Mouse (Mus musculus): ENCODE data around the gene Fbxl16. TPM values are rescaled to one million over a fixed set of nuclear protein-coding genes. Genes with fewer than 3 reads are reported as not detected.
A peak's percentile ranks its signal among the peaks of the same experiment; 100 is the strongest.

Fbxl16 gene
- polyA plus RNA-seq, 1 experiment: 187 TPM

- 89% methylated on average over 9 of the region's 9 CpGs for WGBS
- no peak overlapping the region for H3K27ac ChIP-seq (ENCODE audit: insufficient read depth, low read length)
- TF ChIP-seq CTCF (IDR thresholded peaks at IDR 0.05; ENCODE audit: borderline replicate concordance, insufficient read depth, low read depth, low read length) (no peak), POLR2A (IDR thresholded peaks at IDR 0.05; ENCODE audit: borderline replicate concordance, insufficient read depth, low read length) (no peak)
- no peaks in the 10 kb centered on the region for H3K27me3 ChIP-seq (ENCODE audit: control insufficient read depth, insufficient read depth, low read length)
- DNase-seq: no peak
- no peak overlapping the region for H3K4me3 ChIP-seq (replicated peaks; ENCODE audit: insufficient read depth, low read depth, low read length)
- peaks cover 15% of the 10 kb centered on the region for H3K4me1 ChIP-seq (ENCODE audit: control insufficient read depth, insufficient read depth, low read length)
Observed at GRCm38 (mm10) chr17:25786781-25787504, 21.9 kb upstream of the Fbxl16 start.

- Histone ChIP-seq H3K4me1 (ENCODE audit: control insufficient read depth, insufficient read depth, low read length) (peaks cover 8% of the 10 kb centered on the region), H3K27ac (ENCODE audit: insufficient read depth, low read length) (no peak overlapping the region), H3K4me3 (replicated peaks; ENCODE audit: insufficient read depth, low read depth, low read length) (peak overlapping the region; percentile 91), H3K27me3 (ENCODE audit: control insufficient read depth, insufficient read depth, low read length) (no peaks in the 10 kb centered on the region)
- no peak for TF ChIP-seq POLR2A (IDR thresholded peaks at IDR 0.05; ENCODE audit: borderline replicate concordance, insufficient read depth, low read length)
- no peak for TF ChIP-seq CTCF (IDR thresholded peaks at IDR 0.05; ENCODE audit: borderline replicate concordance, insufficient read depth, low read depth, low read length)
- peak in 1 of 2 experiments; percentile 53 for DNase-seq
- 11% methylated on average over 19 of the region's 19 CpGs for WGBS
Observed at GRCm38 (mm10) chr17:25791320-25791842, 17.5 kb upstream of the Fbxl16 start.

- Histone ChIP-seq H3K4me1 (ENCODE audit: control insufficient read depth, insufficient read depth, low read length) (peaks cover 8% of the 10 kb centered on the region), H3K27ac (ENCODE audit: insufficient read depth, low read length) (peak overlapping the region; percentile 95), H3K4me3 (replicated peaks; ENCODE audit: insufficient read depth, low read depth, low read length) (peak overlapping the region; percentile 91), H3K27me3 (ENCODE audit: control insufficient read depth, insufficient read depth, low read length) (no peaks in the 10 kb centered on the region)
- WGBS: under 1% methylated on average over 45 of the region's 45 CpGs
- peak; percentile 86 to 92 for DNase-seq
- TF ChIP-seq POLR2A (IDR thresholded peaks at IDR 0.05; ENCODE audit: borderline replicate concordance, insufficient read depth, low read length): peak; percentile 93
- TF ChIP-seq CTCF (IDR thresholded peaks at IDR 0.05; ENCODE audit: borderline replicate concordance, insufficient read depth, low read depth, low read length): no peak
Observed at GRCm38 (mm10) chr17:25791843-25792527, 16.9 kb upstream of the Fbxl16 start.

- WGBS: 0% methylated on average over 14 of the region's 14 CpGs
- TF ChIP-seq POLR2A (IDR thresholded peaks at IDR 0.05; ENCODE audit: borderline replicate concordance, insufficient read depth, low read length) (no peak), CTCF (IDR thresholded peaks at IDR 0.05; ENCODE audit: borderline replicate concordance, insufficient read depth, low read depth, low read length) (no peak)
Observed at GRCm38 (mm10) chr17:25792615-25793014, 16.3 kb upstream of the Fbxl16 start, which contains the start of gene Fam173a. Gene Fam173a (minus strand): TSS chr17:25792901.

GRCm38 (mm10) chr17:25794197-25794596 is 14.7 kb upstream of the Fbxl16 start:
- TF ChIP-seq CTCF (IDR thresholded peaks at IDR 0.05; ENCODE audit: borderline replicate concordance, insufficient read depth, low read depth, low read length) (no peak), POLR2A (IDR thresholded peaks at IDR 0.05; ENCODE audit: borderline replicate concordance, insufficient read depth, low read length) (no peak)
- WGBS: 20% methylated on average over 13 of the region's 13 CpGs
- H3K4me3 ChIP-seq (replicated peaks; ENCODE audit: insufficient read depth, low read depth, low read length): no peak overlapping the region
- H3K27ac ChIP-seq (ENCODE audit: insufficient read depth, low read length): no peak overlapping the region
- H3K27me3 ChIP-seq (ENCODE audit: control insufficient read depth, insufficient read depth, low read length): no peaks in the 10 kb centered on the region
- H3K4me1 ChIP-seq (ENCODE audit: control insufficient read depth, insufficient read depth, low read length): peaks cover 8% of the 10 kb centered on the region
- DNase-seq: peak in 1 of 2 experiments; percentile 27

More at GRCm38 (mm10) chr17:25792615-25793014, 16.3 kb upstream of the Fbxl16 start, which contains the start of gene Fam173a:
- H3K27me3 ChIP-seq (ENCODE audit: control insufficient read depth, insufficient read depth, low read length): no peaks in the 10 kb centered on the region
- peaks cover 8% of the 10 kb centered on the region for H3K4me1 ChIP-seq (ENCODE audit: control insufficient read depth, insufficient read depth, low read length)
- H3K4me3 ChIP-seq (replicated peaks; ENCODE audit: insufficient read depth, low read depth, low read length): peak within 1 kb of the TSS; percentile 91
- peak in 1 of 2 experiments; percentile 64 for DNase-seq
- peak within 1 kb of the TSS; percentile 95 for H3K27ac ChIP-seq (ENCODE audit: insufficient read depth, low read length)

- peak overlapping the region; percentile 56; the same call in 1 of the 2 replicates for H3K27ac ChIP-seq (ENCODE audit: insufficient read depth, low read length)
- H3K4me3 ChIP-seq (replicated peaks; ENCODE audit: insufficient read depth, low read depth, low read length): no peak overlapping the region
- peaks cover 8% of the 10 kb centered on the region for H3K4me1 ChIP-seq (ENCODE audit: control insufficient read depth, insufficient read depth, low read length)
- TF ChIP-seq CTCF (IDR thresholded peaks at IDR 0.05; ENCODE audit: borderline replicate concordance, insufficient read depth, low read depth, low read length) (no peak), POLR2A (IDR thresholded peaks at IDR 0.05; ENCODE audit: borderline replicate concordance, insufficient read depth, low read length) (no peak)
- no peak for DNase-seq
- H3K27me3 ChIP-seq (ENCODE audit: control insufficient read depth, insufficient read depth, low read length): no peaks in the 10 kb centered on the region
- 45% methylated on average over 17 of the region's 17 CpGs for WGBS
Observed at GRCm38 (mm10) chr17:25794998-25795397, 13.9 kb upstream of the Fbxl16 start.

GRCm38 (mm10) chr17:25795609-25796092 is 13.2 kb upstream of the Fbxl16 start, which contains the start of gene AC134908.4:
Gene AC134908.4 (minus strand): TSS chr17:25795659.
- H3K4me1 ChIP-seq (ENCODE audit: control insufficient read depth, insufficient read depth, low read length): peaks cover 8% of the 10 kb centered on the region
- peak in 1 of 2 experiments; percentile 68 for DNase-seq

More at GRCm38 (mm10) chr17:25795609-25796092, 13.2 kb upstream of the Fbxl16 start, which contains the start of gene AC134908.4:
- TF ChIP-seq CTCF (IDR thresholded peaks at IDR 0.05; ENCODE audit: borderline replicate concordance, insufficient read depth, low read depth, low read length) (no peak), POLR2A (IDR thresholded peaks at IDR 0.05; ENCODE audit: borderline replicate concordance, insufficient read depth, low read length) (no peak)
- H3K27me3 ChIP-seq (ENCODE audit: control insufficient read depth, insufficient read depth, low read length): no peaks in the 10 kb centered on the region
- peak within 1 kb of the TSS; percentile 56; the same call in 1 of the 2 replicates for H3K27ac ChIP-seq (ENCODE audit: insufficient read depth, low read length)
- peak within 1 kb of the TSS; percentile 42 for H3K4me3 ChIP-seq (replicated peaks; ENCODE audit: insufficient read depth, low read depth, low read length)
- 38% methylated on average over 6 of the region's 6 CpGs for WGBS
